Mouse (Mus musculus) megakaryocyte, embryonic 14.5 days (primary cell): ENCODE results near the gene Taar4. TPM values are rescaled to one million over a fixed set of nuclear protein-coding genes. Genes with fewer than 3 reads are reported as not detected.

ENCODE experiments used
- H3K27me3 ChIP-seq: replicated peaks from 2 replicates; pipeline ENCODE3; 2012; ENCODE audit warnings: inconsistent platforms
- H3K36me3 ChIP-seq: replicated peaks from 2 replicates; pipeline ENCODE3; 2012; ENCODE audit warnings: low read length, inconsistent platforms, mixed read lengths
- H3K4me1 ChIP-seq: 2 replicates; pipeline ENCODE4 v1.6.1; 2012; ENCODE audit warnings: inconsistent platforms
- H3K4me3 ChIP-seq: replicated peaks from 2 replicates; pipeline ENCODE3; 2012; ENCODE audit warnings: moderate library complexity, mild to moderate bottlenecking, inconsistent platforms
- H3K9me3 ChIP-seq: 2 replicates; pipeline ENCODE4 v1.6.1; 2012; ENCODE audit warnings: inconsistent platforms
- FLI1 ChIP-seq: IDR thresholded peaks from 2 replicates; pipeline ENCODE4 v1.6.1; 2012; ENCODE audit warnings: low read length, inconsistent platforms, mixed read lengths
- GATA1 ChIP-seq: IDR thresholded peaks from 3 replicates; pipeline ENCODE4 v1.6.1; 2012; ENCODE audit warnings: mixed read lengths, low read length, inconsistent platforms, borderline replicate concordance
- polyA plus RNA-seq: library from polyadenylated mRNA; stranded (reverse); fragments of >175 nt; gene quantifications from 2 replicates; pipeline ENCODE4 v1.2.3, GENCODE M21; 2012; ENCODE audit warnings: low replicate concordance; ENCODE audit not compliant: insufficient read depth

Taar4 gene
- polyA plus RNA-seq, 1 experiment, result not detected

GRCm38 (mm10) chr10:23999639-24000038 is 39.3 kb downstream of the Taar4 start, which contains the start of gene Taar7b:
Gene Taar7b, plus strand, starts transcription at chr10:23999939.
- H3K9me3 ChIP-seq, result no peaks in the 10 kb centered on the region
- no peak within 1 kb of the TSS for H3K4me3 ChIP-seq
- no peaks in the 10 kb centered on the region for H3K27me3 ChIP-seq
- H3K36me3 ChIP-seq, result no peaks in the 10 kb centered on the region
- TF ChIP-seq GATA1, result no peak
- no peak for TF ChIP-seq FLI1
- no peaks in the 10 kb centered on the region for H3K4me1 ChIP-seq

GRCm38 (mm10) chr10:24006442-24006841 is 46.1 kb downstream of the Taar4 start:
- no peaks in the 10 kb centered on the region for H3K4me1 ChIP-seq
- H3K27me3 ChIP-seq, result no peaks in the 10 kb centered on the region
- H3K9me3 ChIP-seq, result no peaks in the 10 kb centered on the region
- no peak overlapping the region for H3K4me3 ChIP-seq
- no peaks in the 10 kb centered on the region for H3K36me3 ChIP-seq
- TF ChIP-seq GATA1 (no peak), FLI1 (no peak)

DNA sequence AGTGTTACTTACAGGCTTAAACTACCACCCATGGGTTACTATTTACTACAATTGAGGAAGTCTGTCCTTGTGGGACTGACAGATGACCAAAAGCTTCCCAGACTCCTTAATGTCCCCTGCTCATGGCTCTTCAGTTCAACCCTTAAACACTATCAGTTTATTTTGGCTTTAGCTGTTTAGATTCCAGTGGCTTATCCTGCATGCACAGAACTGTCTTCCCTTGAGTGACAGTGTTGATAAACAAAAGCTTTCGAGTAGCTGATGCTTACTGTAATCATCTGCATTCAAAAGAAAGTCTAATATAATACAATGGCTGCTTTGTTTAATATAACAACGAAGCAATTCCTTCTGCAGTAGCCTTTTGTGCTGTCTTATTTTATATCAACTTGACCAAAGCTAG is 46.7 kb downstream of the Taar4 start:
- H3K9me3 ChIP-seq, result no peaks in the 10 kb centered on the region
- no peak for TF ChIP-seq GATA1
- TF ChIP-seq FLI1, result no peak
- H3K36me3 ChIP-seq, result no peaks in the 10 kb centered on the region
- no peak overlapping the region for H3K4me3 ChIP-seq
- H3K27me3 ChIP-seq, result no peaks in the 10 kb centered on the region
- no peaks in the 10 kb centered on the region for H3K4me1 ChIP-seq

GRCm38 (mm10) chr10:24008143-24008542 is 47.8 kb downstream of the Taar4 start:
- no peaks in the 10 kb centered on the region for H3K27me3 ChIP-seq
- no peaks in the 10 kb centered on the region for H3K36me3 ChIP-seq
- H3K4me1 ChIP-seq, result no peaks in the 10 kb centered on the region
- H3K9me3 ChIP-seq, result no peaks in the 10 kb centered on the region
- TF ChIP-seq FLI1, result no peak
- no peak for TF ChIP-seq GATA1
- no peak overlapping the region for H3K4me3 ChIP-seq

Other genes starting within 250 kb of the Taar4 start
- gene Rps12, start 173.2 kb upstream of the Taar4 start, polyA plus RNA-seq, result 210 and 1,237 TPM in 2 replicates
- gene Slc18b1, start 163.5 kb upstream of the Taar4 start, polyA plus RNA-seq, result not detected in 2 replicates
- not detected in 2 replicates for gene Vnn3, start 109.0 kb upstream of the Taar4 start, polyA plus RNA-seq
- not detected in 2 replicates for gene Vnn1, start 65.8 kb upstream of the Taar4 start, polyA plus RNA-seq
- gene Taar1, start 40.1 kb upstream of the Taar4 start, polyA plus RNA-seq, result not detected in 2 replicates
- not detected in 2 replicates for gene Taar2, start 21.9 kb upstream of the Taar4 start, polyA plus RNA-seq
- gene Taar3, start 10.9 kb upstream of the Taar4 start, polyA plus RNA-seq, result not detected in 2 replicates
- gene Taar5, start 10.2 kb downstream of the Taar4 start, polyA plus RNA-seq, result not detected in 2 replicates
- gene Taar6, start 25.2 kb downstream of the Taar4 start, polyA plus RNA-seq, result not detected in 2 replicates
- not detected in 2 replicates for gene Taar7a, start 33.0 kb downstream of the Taar4 start, polyA plus RNA-seq
- gene Taar7b, start 39.4 kb downstream of the Taar4 start, polyA plus RNA-seq, result not detected in 2 replicates
- not detected in 2 replicates for gene Taar7d, start 66.7 kb downstream of the Taar4 start, polyA plus RNA-seq
- gene Taar7e, start 77.1 kb downstream of the Taar4 start, polyA plus RNA-seq, result not detected in 2 replicates
- not detected in 2 replicates for gene Taar7f, start 89.0 kb downstream of the Taar4 start, polyA plus RNA-seq
- gene Taar8a, start 116.0 kb downstream of the Taar4 start, polyA plus RNA-seq, result not detected in 2 replicates
- not detected in 2 replicates for gene Taar8b, start 131.8 kb downstream of the Taar4 start, polyA plus RNA-seq
- gene Taar8c, start 141.4 kb downstream of the Taar4 start, polyA plus RNA-seq, result not detected in 2 replicates
- gene Taar9, start 149.0 kb downstream of the Taar4 start, polyA plus RNA-seq, result not detected in 2 replicates
- 109 and 228 TPM in 2 replicates for gene Stx7, start 188.8 kb downstream of the Taar4 start, polyA plus RNA-seq